8 mouse cellular contexts compared by ENCODE assay signal in genomic region chr15:28026167-28026481, GRCm38 (mm10). TPM values are rescaled to one million over a fixed set of nuclear protein-coding genes. Genes with fewer than 3 reads are reported as not detected.
DNase-seq lines count a peak whose midpoint lies in the region; ATAC-seq and TF ChIP-seq lines count a peak whose summit lies in the region.

No protein-coding gene starts in this region.

- H3K79me2 ChIP-seq in myocyte (ENCODE audit: control insufficient read depth, insufficient read depth), result peaks cover 38% of the 10 kb centered on the region

- DNase-seq in left cerebral cortex, adult 2 months (ENCODE audit: extremely low spot score in 1 of 2, low spot score in 2 of 2), result no peak
- DNase-seq in left cerebral cortex, adult 9 months (ENCODE audit: low spot score in 2 of 2), result no peak
- DNase-seq in intestine, embryonic 14.5 days (ENCODE audit: low spot score), result no peak
- no peak for DNase-seq in gastrocnemius, postnatal 4 days (ENCODE audit: low spot score in 2 of 2)
- no peak for DNase-seq in spleen, adult 18-20 months
- DNase-seq in left cerebral cortex, adult 8-10 months (ENCODE audit: low spot score in 2 of 2), result no peak

- no peaks in the 10 kb centered on the region for H3K27me3 ChIP-seq in embryonic facial prominence, embryonic 13.5 days
- H3K27me3 ChIP-seq in intestine, embryonic 14.5 days (replicated peaks; ENCODE audit: control insufficient read depth, insufficient read depth, low read length), result no peaks in the 10 kb centered on the region
- H3K27me3 ChIP-seq in myocyte (ENCODE audit: control insufficient read depth, insufficient read depth, insufficient read length), result no peaks in the 10 kb centered on the region

- peak; percentile 50 for TF ChIP-seq POLR2A in myocyte (IDR thresholded peaks at IDR 0.05; ENCODE audit: insufficient read length, low read depth)

- peak overlapping the region; percentile 72 for H3K9ac ChIP-seq in embryonic facial prominence, embryonic 13.5 days
- H3K9ac ChIP-seq in intestine, embryonic 14.5 days (ENCODE audit: low read length), result peak overlapping the region; percentile 35

- H3K36me3 ChIP-seq in embryonic facial prominence, embryonic 13.5 days, result no peaks in the 10 kb centered on the region
- H3K36me3 ChIP-seq in intestine, embryonic 14.5 days (ENCODE audit: control insufficient read depth, insufficient read depth, low read length), result no peaks in the 10 kb centered on the region
- no peaks in the 10 kb centered on the region for H3K36me3 ChIP-seq in myocyte (ENCODE audit: control insufficient read depth, insufficient read depth)

- H3K4me2 ChIP-seq in embryonic facial prominence, embryonic 13.5 days, result peak overlapping the region; percentile 94
- peak overlapping the region; percentile 55 for H3K4me2 ChIP-seq in intestine, embryonic 14.5 days (ENCODE audit: low read length)
- H3K4me2 ChIP-seq in myocyte (ENCODE audit: low read depth), result peak overlapping the region; percentile 93

- intact Hi-C loops in left cerebral cortex, adult 2 months (cut with DNase I), result loop anchor here (2.0 to 5.0 kb wide), 2 partner anchors 85 to 131 kb away; no protein-coding TSS in a partner anchor

- H3K27ac ChIP-seq in left cerebral cortex, adult 2 months, result peak overlapping the region; percentile 44
- peak overlapping the region; percentile 98 for H3K27ac ChIP-seq in embryonic facial prominence, embryonic 13.5 days
- H3K27ac ChIP-seq in intestine, embryonic 14.5 days (ENCODE audit: low read depth), result no peak overlapping the region

- peak overlapping the region; percentile 99 for H3ac ChIP-seq in myocyte (ENCODE audit: control insufficient read depth, insufficient read length)

- 1% methylated on average over 18 of the region's 18 CpGs for WGBS in embryonic facial prominence, embryonic 13.5 days
- under 1% methylated on average over 18 of the region's 18 CpGs for WGBS in intestine, embryonic 14.5 days

- peaks cover 34% of the 10 kb centered on the region for H3K4me1 ChIP-seq in embryonic facial prominence, embryonic 13.5 days
- H3K4me1 ChIP-seq in intestine, embryonic 14.5 days (replicated peaks; ENCODE audit: control insufficient read depth, insufficient read depth, low read length), result peaks cover 25% of the 10 kb centered on the region

- no peak for ATAC-seq in embryonic facial prominence, embryonic 13.5 days (ENCODE audit: insufficient number of reproducible peaks, insufficient read depth, low FRiP score, low TSS enrichment, low read depth)
- no peak for ATAC-seq in intestine, embryonic 14.5 days (replicated peaks; ENCODE audit: low FRiP score, low TSS enrichment, low read depth)

- H3K9me3 ChIP-seq in embryonic facial prominence, embryonic 13.5 days, result no peaks in the 10 kb centered on the region
- no peaks in the 10 kb centered on the region for H3K9me3 ChIP-seq in intestine, embryonic 14.5 days (ENCODE audit: control insufficient read depth, low read length)

- peak overlapping the region; percentile 55 for H3K4me3 ChIP-seq in left cerebral cortex, adult 2 months
- H3K4me3 ChIP-seq in embryonic facial prominence, embryonic 13.5 days, result peak overlapping the region; percentile 98
- peak overlapping the region; percentile 90 for H3K4me3 ChIP-seq in intestine, embryonic 14.5 days (ENCODE audit: low read depth, low read length)
- H3K4me3 ChIP-seq in myocyte, result peak overlapping the region; percentile 62

- peak; percentile 72 for TF ChIP-seq CTCF in left cerebral cortex, adult 2 months (IDR thresholded peaks at IDR 0.05)

TF ChIP-seq in myocyte, 11 proteins besides CTCF, POLR2A, EP300 and RAD21:
- TF ChIP-seq POLR2AphosphoS2 (IDR thresholded peaks at IDR 0.05; ENCODE audit: insufficient read length, low read depth), result peak; percentile 56
- no peak for TF ChIP-seq CEBPB (IDR thresholded peaks at IDR 0.05; ENCODE audit: insufficient read depth, poor library complexity, severe bottlenecking)
- TF ChIP-seq MYOG (IDR thresholded peaks at IDR 0.05; ENCODE audit: control insufficient read depth in 1 of 3, insufficient read depth in 1 of 3, insufficient read length in 2 of 3, low read depth in 2 of 3), result peak in 2 of 3 experiments; percentile 69 to 89
- TF ChIP-seq TCF12 (IDR thresholded peaks at IDR 0.05; ENCODE audit: insufficient read depth, poor library complexity, severe bottlenecking), result no peak
- TF ChIP-seq E2F4 (IDR thresholded peaks at IDR 0.05; ENCODE audit: insufficient read depth), result no peak
- peak in 2 of 3 experiments; percentile 64 to 76 for TF ChIP-seq MYOD1 (IDR thresholded peaks at IDR 0.05; ENCODE audit: control insufficient read depth in 1 of 3, insufficient read length in 2 of 3, low read depth in 2 of 3)
- no peak for TF ChIP-seq MAX (IDR thresholded peaks at IDR 0.05; ENCODE audit: low read depth)
- no peak for TF ChIP-seq REST (IDR thresholded peaks at IDR 0.05; ENCODE audit: insufficient read depth, insufficient read length)
- peak; percentile 24 for TF ChIP-seq TCF3 (IDR thresholded peaks at IDR 0.05; ENCODE audit: insufficient read length, low read depth)
- TF ChIP-seq SRF (IDR thresholded peaks at IDR 0.05; ENCODE audit: control insufficient read depth, insufficient read length, low read depth), result peak; percentile 77
TF ChIP-seq in myocyte: peak in this region for 5.

RNA-seq across cellular contexts. Expression of gene Trio, which starts 0.5 kb away (rescaled TPM):
- total RNA-seq in left cerebral cortex, adult 2 months (2021), result 100 to 1,000 TPM; 252 to 279 TPM
- polyA plus RNA-seq in embryonic facial prominence, embryonic 13.5 days (2015; fragmentation: Nextera tagmentation; extraction: Ambion mirVana), result 48.8 and 62.6 TPM in 2 replicates
- polyA plus RNA-seq in intestine, embryonic 14.5 days (2014; fragmentation: Nextera tagmentation; extraction: Ambion mirVana), result 34.7 and 35.3 TPM in 2 replicates
- 56.3 TPM for polyA plus RNA-seq in myocyte (2012; fragmentation: generic; extraction: Trizol)
- 100 to 1,000 TPM; 159 to 162 TPM for total RNA-seq in gastrocnemius, postnatal 4 days (2021)
- 100 to 1,000 TPM; 199 to 218 (median 207) TPM for total RNA-seq in left cerebral cortex, adult 8-10 months (2022)
